Mouse (Mus musculus) E14TG2a.4 (cell line): Measurements from ENCODE around the gene Midn.

Experiments
- CTCF ChIP-seq: conservative IDR thresholded peaks from 2 replicates; pipeline ENCODE4 v1.5.1; 2014; ENCODE audit warnings: low read length
- POU5F1 ChIP-seq: IDR thresholded peaks from 2 replicates; pipeline ENCODE4 v1.6.1; 2014; ENCODE audit warnings: low read length, borderline replicate concordance

DNA sequence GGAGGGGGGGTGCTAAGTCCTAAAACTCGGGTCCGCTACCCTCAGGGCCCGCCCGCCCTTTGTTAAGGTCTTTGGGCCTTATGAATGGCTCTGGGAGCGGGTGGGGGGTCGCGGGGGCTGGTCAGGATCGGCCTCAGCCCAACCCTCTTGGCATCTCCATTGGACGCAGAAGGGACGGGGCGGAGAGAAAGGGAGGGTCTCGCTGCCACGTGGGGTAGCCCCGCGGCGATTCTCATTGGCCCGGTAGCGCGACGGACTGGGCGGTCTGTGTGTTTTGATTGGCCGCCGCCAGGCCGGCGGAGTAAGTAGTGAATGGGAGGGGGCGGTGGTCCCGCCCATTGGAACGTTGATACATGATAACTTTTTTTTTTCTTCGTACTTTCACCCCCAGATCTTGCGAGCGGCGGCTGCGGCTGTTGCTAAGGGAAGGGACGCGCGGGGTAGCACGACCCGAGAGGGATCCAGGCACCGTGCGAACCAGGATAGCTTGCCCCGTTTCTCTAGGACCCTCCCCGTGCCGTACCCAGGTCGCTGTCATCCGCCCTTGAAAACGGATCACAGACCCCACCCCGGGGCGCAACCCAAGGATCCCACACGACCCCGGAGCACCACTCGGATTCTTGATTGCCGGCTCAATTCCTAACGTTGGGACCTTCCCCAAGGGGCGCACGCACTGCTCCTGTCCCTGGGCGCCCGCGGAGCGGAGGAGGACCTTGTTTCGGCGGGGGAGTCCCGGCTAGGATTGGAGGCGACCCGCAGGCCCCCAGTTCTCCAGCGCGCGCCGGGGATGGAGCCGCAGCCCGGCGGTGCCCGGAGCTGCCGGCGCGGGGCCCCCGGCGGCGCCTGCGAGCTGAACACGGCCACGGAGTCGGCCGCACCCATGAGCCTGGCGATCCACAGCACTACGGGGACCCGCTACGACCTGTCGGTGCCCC is 1.5 kb downstream of the Midn start:
- TF ChIP-seq CTCF (no peak), POU5F1 (no peak)
